Mouse (Mus musculus): Measurements from ENCODE around the gene Asic2. TPM values are rescaled to one million over a fixed set of nuclear protein-coding genes. Genes with fewer than 3 reads are reported as not detected.

Asic2 gene
- polyA plus RNA-seq, 1 experiment from 2014 or later: not detected

- no peak overlapping the region for H3K4me2 ChIP-seq (ENCODE audit: low read depth, low read length)
- H3K9ac ChIP-seq (replicated peaks): no peak overlapping the region
- no peaks in the 10 kb centered on the region for H3K27me3 ChIP-seq (ENCODE audit: insufficient read depth, low read length)
- H3K36me3 ChIP-seq (replicated peaks; ENCODE audit: insufficient read depth, low read length): no peaks in the 10 kb centered on the region
- ATAC-seq (no peak), DNase-seq (peak; percentile 77)
- no peaks in the 10 kb centered on the region for H3K9me3 ChIP-seq (ENCODE audit: low read length)
- no peak overlapping the region for H3K27ac ChIP-seq (ENCODE audit: low read depth)
- no peaks in the 10 kb centered on the region for H3K4me1 ChIP-seq (ENCODE audit: insufficient read depth)
- H3K4me3 ChIP-seq (ENCODE audit: low read depth, low read length): no peak overlapping the region
- 66% methylated on average over 10 of the region's 10 CpGs for whole genome bisulfite sequencing (ENCODE audit: insufficient replicate concordance)
- no peak for TF ChIP-seq EP300 (IDR thresholded peaks at IDR 0.05; ENCODE audit: low read depth)
- peak; percentile 99 for TF ChIP-seq CTCF (IDR thresholded peaks at IDR 0.05; ENCODE audit: low read depth)
These were observed 28.1 kb upstream of the Asic2 start for GRCm38 (mm10) chr11:81996172-81996841.

DNA sequence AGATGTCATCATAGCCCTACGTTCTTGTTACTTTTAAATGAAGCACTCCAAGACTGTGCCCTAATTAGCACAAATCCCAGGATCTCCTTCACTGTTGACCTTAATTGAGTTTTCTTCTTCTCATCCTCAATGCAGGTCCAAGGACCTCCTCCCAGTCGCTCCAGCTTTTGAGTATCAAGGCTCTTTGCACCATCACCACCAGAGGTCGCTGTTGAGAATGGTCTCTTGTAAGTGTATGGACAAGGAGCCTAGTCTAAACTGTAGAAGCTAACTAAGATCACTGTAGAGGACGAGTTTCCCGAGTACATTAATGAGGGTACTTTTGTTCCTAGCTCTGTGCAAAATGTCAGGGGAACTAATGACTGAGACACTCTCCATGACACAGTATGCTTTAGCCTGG lies 14.9 kb upstream of the Asic2 start:
- Histone ChIP-seq H3K4me1 (ENCODE audit: insufficient read depth) (no peaks in the 10 kb centered on the region), H3K27me3 (ENCODE audit: insufficient read depth, low read length) (no peaks in the 10 kb centered on the region), H3K4me2 (ENCODE audit: low read depth, low read length) (no peak overlapping the region), H3K4me3 (ENCODE audit: low read depth, low read length) (no peak overlapping the region), H3K9me3 (ENCODE audit: low read length) (no peaks in the 10 kb centered on the region), H3K9ac (replicated peaks) (no peak overlapping the region), H3K36me3 (replicated peaks; ENCODE audit: insufficient read depth, low read length) (no peaks in the 10 kb centered on the region), H3K27ac (ENCODE audit: low read depth) (no peak overlapping the region)
- ATAC-seq (no peak), DNase-seq (peak; percentile 56)
- 29% methylated on average over 5 of the region's 5 CpGs for WGBS (ENCODE audit: insufficient replicate concordance)
- TF ChIP-seq EP300 (IDR thresholded peaks at IDR 0.05; ENCODE audit: low read depth) (no peak), CTCF (IDR thresholded peaks at IDR 0.05; ENCODE audit: low read depth) (peak; percentile 76)

DNA sequence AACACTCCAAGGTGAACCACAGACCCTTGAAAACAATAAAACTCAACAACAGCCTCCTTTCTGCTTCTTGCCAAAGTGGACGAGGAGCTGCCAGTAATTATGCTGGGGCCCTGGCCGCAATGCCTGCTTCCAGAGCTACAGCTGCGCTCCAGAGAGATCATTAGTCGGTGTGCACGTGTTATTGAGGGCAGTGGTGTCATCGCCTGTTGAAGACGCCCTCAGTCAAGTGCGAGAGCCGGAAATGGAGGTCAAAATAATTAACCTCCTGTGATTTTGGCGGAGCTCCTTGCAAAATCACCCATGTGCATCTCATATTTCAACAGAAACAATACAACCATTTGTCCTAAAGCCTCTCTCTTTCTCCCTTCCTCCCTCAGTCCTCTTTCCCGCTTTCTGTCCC lies 13.9 kb upstream of the Asic2 start:
- H3K27ac ChIP-seq (ENCODE audit: low read depth): no peak overlapping the region
- H3K4me2 ChIP-seq (ENCODE audit: low read depth, low read length): no peak overlapping the region
- TF ChIP-seq EP300 (IDR thresholded peaks at IDR 0.05; ENCODE audit: low read depth): no peak
- TF ChIP-seq CTCF (IDR thresholded peaks at IDR 0.05; ENCODE audit: low read depth): no peak
- no peak for DNase-seq
- 55% methylated on average over 11 of the region's 11 CpGs for WGBS (ENCODE audit: insufficient replicate concordance)
- H3K4me3 ChIP-seq (ENCODE audit: low read depth, low read length): no peak overlapping the region
- H3K36me3 ChIP-seq (replicated peaks; ENCODE audit: insufficient read depth, low read length): no peaks in the 10 kb centered on the region
- H3K9me3 ChIP-seq (ENCODE audit: low read length): no peaks in the 10 kb centered on the region
- no peaks in the 10 kb centered on the region for H3K4me1 ChIP-seq (ENCODE audit: insufficient read depth)
- H3K9ac ChIP-seq (replicated peaks): no peak overlapping the region
- no peaks in the 10 kb centered on the region for H3K27me3 ChIP-seq (ENCODE audit: insufficient read depth, low read length)
- ATAC-seq: no peak

- Histone ChIP-seq H3K4me1 (ENCODE audit: insufficient read depth) (no peaks in the 10 kb centered on the region), H3K4me3 (ENCODE audit: low read depth, low read length) (no peak overlapping the region), H3K27me3 (ENCODE audit: insufficient read depth, low read length) (no peaks in the 10 kb centered on the region; the same call in 1 of the 2 replicates), H3K9me3 (ENCODE audit: low read length) (no peaks in the 10 kb centered on the region), H3K36me3 (replicated peaks; ENCODE audit: insufficient read depth, low read length) (no peaks in the 10 kb centered on the region), H3K4me2 (ENCODE audit: low read depth, low read length) (no peak overlapping the region), H3K9ac (replicated peaks) (no peak overlapping the region), H3K27ac (ENCODE audit: low read depth) (no peak overlapping the region)
- WGBS (ENCODE audit: insufficient replicate concordance): 35% methylated on average over 5 of the region's 5 CpGs
- DNase-seq: no peak
- ATAC-seq: no peak
- no peak for TF ChIP-seq EP300 (IDR thresholded peaks at IDR 0.05; ENCODE audit: low read depth)
- peak; percentile 24; the same call in 1 of the 2 replicates for TF ChIP-seq CTCF (IDR thresholded peaks at IDR 0.05; ENCODE audit: low read depth)
These were observed 6.3 kb upstream of the Asic2 start for GRCm38 (mm10) chr11:81974577-81974976.

GRCm38 (mm10) chr11:81973699-81974098 lies 5.4 kb upstream of the Asic2 start:
- Histone ChIP-seq H3K9me3 (ENCODE audit: low read length) (no peaks in the 10 kb centered on the region), H3K27ac (ENCODE audit: low read depth) (no peak overlapping the region), H3K27me3 (ENCODE audit: insufficient read depth, low read length) (peaks cover 3% of the 10 kb centered on the region), H3K36me3 (replicated peaks; ENCODE audit: insufficient read depth, low read length) (no peaks in the 10 kb centered on the region), H3K4me1 (ENCODE audit: insufficient read depth) (no peaks in the 10 kb centered on the region), H3K4me3 (ENCODE audit: low read depth, low read length) (no peak overlapping the region), H3K9ac (replicated peaks) (no peak overlapping the region), H3K4me2 (ENCODE audit: low read depth, low read length) (no peak overlapping the region)
- 38% methylated on average over 5 of the region's 5 CpGs for WGBS (ENCODE audit: insufficient replicate concordance)
- TF ChIP-seq CTCF (IDR thresholded peaks at IDR 0.05; ENCODE audit: low read depth): no peak
- no peak for TF ChIP-seq EP300 (IDR thresholded peaks at IDR 0.05; ENCODE audit: low read depth)
- no peak for DNase-seq
- no peak for ATAC-seq

- DNase-seq: no peak
- Histone ChIP-seq H3K4me1 (ENCODE audit: insufficient read depth) (no peaks in the 10 kb centered on the region), H3K9me3 (ENCODE audit: low read length) (no peaks in the 10 kb centered on the region), H3K4me3 (ENCODE audit: low read depth, low read length) (no peak overlapping the region), H3K27me3 (ENCODE audit: insufficient read depth, low read length) (peaks cover 18% of the 10 kb centered on the region), H3K36me3 (replicated peaks; ENCODE audit: insufficient read depth, low read length) (no peaks in the 10 kb centered on the region), H3K4me2 (ENCODE audit: low read depth, low read length) (no peak overlapping the region), H3K9ac (replicated peaks) (no peak overlapping the region), H3K27ac (ENCODE audit: low read depth) (no peak overlapping the region)
- ATAC-seq: no peak
- WGBS (ENCODE audit: insufficient replicate concordance): 58% methylated on average over 3 of the region's 3 CpGs
- TF ChIP-seq EP300 (IDR thresholded peaks at IDR 0.05; ENCODE audit: low read depth) (no peak), CTCF (IDR thresholded peaks at IDR 0.05; ENCODE audit: low read depth) (peak; percentile 33; the same call in 1 of the 2 replicates)
These were observed 3.8 kb upstream of the Asic2 start for GRCm38 (mm10) chr11:81972044-81972443.
